Mouse (Mus musculus): ENCODE data around the gene Slit3. TPM values are rescaled to one million over a fixed set of nuclear protein-coding genes. Genes with fewer than 3 reads are reported as not detected.

Gene Slit3
- polyA plus RNA-seq, 1 experiment from 2014 or later = 22.2 TPM

DNA sequence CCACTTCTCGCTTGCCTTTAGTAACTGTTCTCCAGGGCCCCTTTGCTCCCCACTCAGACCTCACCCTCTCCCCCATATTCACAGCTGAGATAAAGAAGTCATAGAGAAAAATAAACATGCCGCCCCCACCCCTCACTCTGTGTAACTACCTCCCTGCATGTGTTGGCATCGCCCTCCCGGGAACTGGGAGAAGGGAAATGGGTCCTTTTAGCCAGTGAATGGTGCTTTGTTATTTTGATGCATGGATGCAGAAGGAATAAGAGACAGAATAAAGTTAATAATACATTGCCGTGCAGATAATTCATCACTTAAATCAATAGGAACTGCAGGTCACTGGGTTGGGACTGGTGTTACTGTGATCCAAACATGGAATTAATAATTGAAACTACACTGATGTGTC lies 298.0 kb downstream of the Slit3 start:
- Histone ChIP-seq H3K4me3 (no peak overlapping the region), H3K27ac (peak overlapping the region; percentile 70), H3K36me3 (no peaks in the 10 kb centered on the region), H3K27me3 (ENCODE audit: insufficient read depth, poor library complexity, severe bottlenecking) (no peaks in the 10 kb centered on the region), H3K9me3 (no peaks in the 10 kb centered on the region), H3K4me1 (peaks cover 70% of the 10 kb centered on the region)
- DNase-seq (ENCODE audit: low spot score) = no peak
- 80% methylated on average over 5 of the region's 5 CpGs for WGBS

DNA sequence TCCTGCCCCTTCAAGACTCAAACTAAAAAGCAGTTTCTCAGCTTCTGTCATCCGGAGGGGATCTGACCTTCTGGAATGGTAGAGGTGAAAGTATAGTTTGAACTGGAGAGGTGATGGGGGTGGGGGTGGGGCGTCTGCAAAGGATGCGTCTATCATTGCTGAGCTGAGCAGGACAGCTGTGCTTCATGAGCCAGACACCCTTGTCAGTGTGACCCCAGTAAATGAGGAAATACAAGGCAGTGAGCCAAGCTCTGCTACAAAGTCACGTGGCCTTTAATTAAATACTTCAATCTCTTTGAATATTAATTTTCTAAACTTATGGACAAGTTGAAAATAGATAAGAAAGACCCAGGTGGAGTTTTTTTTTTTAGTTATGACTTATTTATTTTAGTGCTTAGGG lies 300.7 kb downstream of the Slit3 start:
- H3K27me3 ChIP-seq (ENCODE audit: insufficient read depth, poor library complexity, severe bottlenecking) = no peaks in the 10 kb centered on the region
- DNase-seq (ENCODE audit: low spot score) = no peak
- no peaks in the 10 kb centered on the region for H3K36me3 ChIP-seq
- H3K4me1 ChIP-seq = peaks cover 54% of the 10 kb centered on the region
- 43% methylated on average over 4 of the region's 4 CpGs for WGBS
- H3K9me3 ChIP-seq = no peaks in the 10 kb centered on the region
- no peak overlapping the region for H3K27ac ChIP-seq
- H3K4me3 ChIP-seq = no peak overlapping the region

DNA sequence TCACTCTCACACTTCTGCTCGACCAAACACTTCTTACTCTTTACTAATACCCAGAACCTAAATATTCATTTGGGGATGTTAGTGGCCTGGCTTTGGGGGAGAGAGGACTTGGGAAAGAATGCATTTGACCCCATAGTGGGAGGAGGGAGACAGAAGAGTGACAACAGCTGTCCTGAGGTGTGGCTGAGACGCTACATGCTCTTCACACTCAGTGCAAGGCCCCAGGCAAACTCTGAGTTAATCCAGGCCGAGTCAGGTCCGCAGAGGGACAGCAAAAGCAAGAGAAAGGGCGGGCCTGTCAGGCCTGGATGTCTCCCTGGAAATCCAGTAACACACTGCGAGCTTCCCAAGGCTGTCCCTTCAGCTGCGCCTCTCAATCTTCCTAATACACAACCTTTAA lies 307.0 kb downstream of the Slit3 start:
- H3K36me3 ChIP-seq = no peaks in the 10 kb centered on the region
- H3K4me3 ChIP-seq = no peak overlapping the region
- peak; percentile 87 for DNase-seq (ENCODE audit: low spot score)
- peak overlapping the region; percentile 80 for H3K27ac ChIP-seq
- 29% methylated on average over 7 of the region's 7 CpGs for WGBS
- no peaks in the 10 kb centered on the region for H3K27me3 ChIP-seq (ENCODE audit: insufficient read depth, poor library complexity, severe bottlenecking)
- H3K4me1 ChIP-seq = peaks cover 26% of the 10 kb centered on the region
- H3K9me3 ChIP-seq = no peaks in the 10 kb centered on the region

DNA sequence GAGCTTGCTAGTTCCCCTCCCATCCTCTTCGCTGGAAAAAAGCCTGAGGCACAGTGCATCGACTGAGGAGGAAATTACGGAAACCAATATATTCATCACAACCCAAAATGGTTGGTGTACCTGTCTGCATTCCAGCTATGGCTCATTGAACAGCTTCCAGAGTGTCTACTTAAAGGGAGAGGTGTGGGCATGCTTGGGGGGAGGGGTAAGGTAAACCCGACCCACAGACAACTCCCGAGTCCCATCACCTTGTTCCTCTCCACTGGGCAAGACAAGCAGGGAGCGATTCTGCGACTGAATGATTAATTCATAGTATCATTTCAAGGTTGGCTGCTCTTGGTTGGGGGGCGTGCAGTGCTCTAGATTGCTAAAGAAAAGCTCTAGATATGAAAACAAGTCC lies 310.1 kb downstream of the Slit3 start:
- no peak for DNase-seq (ENCODE audit: low spot score)
- WGBS = 83% methylated on average over 8 of the region's 8 CpGs

DNA sequence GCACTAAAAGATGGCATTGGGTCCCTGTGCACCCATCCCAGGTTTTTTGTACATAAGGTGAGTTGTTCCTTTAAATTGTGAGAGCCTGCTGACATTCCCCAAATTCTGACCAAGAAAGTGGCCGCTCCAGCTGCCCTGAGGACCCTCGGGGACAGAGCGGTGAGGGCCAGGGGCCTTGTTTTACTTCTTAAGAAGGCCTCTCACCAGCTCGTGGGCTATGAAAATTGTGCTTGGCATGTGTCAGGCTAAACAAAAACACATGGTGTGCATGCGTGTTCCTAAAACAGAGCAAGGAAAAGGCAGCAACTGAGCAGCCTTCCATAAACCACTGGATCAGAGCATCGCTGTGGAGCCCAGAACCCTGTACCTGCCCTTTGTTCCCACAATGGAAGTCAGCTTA lies 316.5 kb downstream of the Slit3 start:
- no peak overlapping the region for H3K27ac ChIP-seq
- peaks cover 17% of the 10 kb centered on the region for H3K4me1 ChIP-seq
- H3K36me3 ChIP-seq = no peaks in the 10 kb centered on the region
- no peak overlapping the region for H3K4me3 ChIP-seq
- WGBS = 82% methylated on average over 6 of the region's 6 CpGs
- no peaks in the 10 kb centered on the region for H3K27me3 ChIP-seq (ENCODE audit: insufficient read depth, poor library complexity, severe bottlenecking)
- H3K9me3 ChIP-seq = no peaks in the 10 kb centered on the region
- no peak for DNase-seq (ENCODE audit: low spot score)

More for the DNA sequence above, 310.1 kb downstream of the Slit3 start:
- Histone ChIP-seq H3K27me3 (ENCODE audit: insufficient read depth, poor library complexity, severe bottlenecking) (no peaks in the 10 kb centered on the region), H3K27ac (peak overlapping the region; percentile 62; the same call in 1 of the 2 replicates), H3K4me3 (no peak overlapping the region), H3K4me1 (peaks cover 38% of the 10 kb centered on the region), H3K36me3 (no peaks in the 10 kb centered on the region), H3K9me3 (no peaks in the 10 kb centered on the region)

DNA sequence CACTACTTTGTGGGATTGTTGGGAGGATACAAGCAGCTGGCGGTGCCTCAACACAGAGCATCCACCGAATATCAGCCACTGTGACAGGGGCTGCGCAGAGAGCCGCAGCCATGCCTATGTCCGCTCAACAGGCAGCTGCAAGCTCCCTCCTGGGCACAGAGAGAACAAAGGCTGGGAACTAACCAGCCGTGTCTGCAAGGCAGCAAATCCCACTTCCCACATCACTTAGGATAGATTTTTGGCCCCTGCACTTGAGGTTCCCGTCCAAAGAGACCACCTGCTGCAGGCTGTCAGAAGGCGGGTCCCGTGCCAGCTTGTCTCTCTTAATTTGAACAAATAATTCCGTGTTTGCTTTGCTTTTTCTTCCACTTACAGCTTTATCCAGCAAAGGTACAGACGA lies 319.2 kb downstream of the Slit3 start:
- Histone ChIP-seq H3K4me3 (no peak overlapping the region), H3K9me3 (no peaks in the 10 kb centered on the region), H3K36me3 (no peaks in the 10 kb centered on the region), H3K4me1 (peaks cover 14% of the 10 kb centered on the region), H3K27ac (no peak overlapping the region), H3K27me3 (ENCODE audit: insufficient read depth, poor library complexity, severe bottlenecking) (no peaks in the 10 kb centered on the region)
- 76% methylated on average over 11 of the region's 11 CpGs for WGBS
- no peak for DNase-seq (ENCODE audit: low spot score)

DNA sequence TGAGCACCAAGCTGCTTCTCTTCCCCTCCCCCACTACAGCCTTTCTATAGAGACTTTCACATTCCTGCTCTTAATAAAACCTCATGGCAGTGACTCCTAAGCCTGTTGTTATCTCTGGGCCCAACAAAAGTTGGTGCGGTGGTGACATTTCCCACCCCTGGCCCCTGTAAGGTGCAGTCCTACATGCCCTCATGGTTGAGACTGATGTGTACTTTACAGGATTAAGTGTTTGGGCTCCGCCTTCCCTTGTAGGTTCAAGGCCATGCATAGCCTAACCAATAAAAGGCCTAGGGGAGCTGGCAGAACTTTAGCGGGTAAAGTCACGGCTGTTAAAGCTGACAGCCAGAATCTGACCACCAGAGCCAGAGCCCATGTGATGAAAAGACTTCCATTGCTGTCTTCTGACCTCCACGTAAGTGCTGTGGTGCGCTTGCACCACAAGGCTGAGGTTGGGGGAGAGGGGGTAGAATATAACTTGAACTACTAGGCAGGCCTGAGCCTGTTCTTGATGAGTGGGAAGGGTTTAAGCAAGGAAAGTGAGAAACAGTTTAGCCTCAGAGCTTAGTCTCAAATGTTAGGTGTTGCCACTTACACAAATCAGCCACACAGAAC lies 323.6 kb downstream of the Slit3 start:
- no peak for DNase-seq (ENCODE audit: low spot score)
- peaks cover 17% of the 10 kb centered on the region for H3K4me1 ChIP-seq
- WGBS = 59% methylated on average over 6 of the region's 6 CpGs
- no peaks in the 10 kb centered on the region for H3K9me3 ChIP-seq
- no peaks in the 10 kb centered on the region for H3K27me3 ChIP-seq (ENCODE audit: insufficient read depth, poor library complexity, severe bottlenecking)
- H3K27ac ChIP-seq = peak overlapping the region; percentile 52; the same call in 1 of the 2 replicates
- H3K4me3 ChIP-seq = no peak overlapping the region
- H3K36me3 ChIP-seq = no peaks in the 10 kb centered on the region

DNA sequence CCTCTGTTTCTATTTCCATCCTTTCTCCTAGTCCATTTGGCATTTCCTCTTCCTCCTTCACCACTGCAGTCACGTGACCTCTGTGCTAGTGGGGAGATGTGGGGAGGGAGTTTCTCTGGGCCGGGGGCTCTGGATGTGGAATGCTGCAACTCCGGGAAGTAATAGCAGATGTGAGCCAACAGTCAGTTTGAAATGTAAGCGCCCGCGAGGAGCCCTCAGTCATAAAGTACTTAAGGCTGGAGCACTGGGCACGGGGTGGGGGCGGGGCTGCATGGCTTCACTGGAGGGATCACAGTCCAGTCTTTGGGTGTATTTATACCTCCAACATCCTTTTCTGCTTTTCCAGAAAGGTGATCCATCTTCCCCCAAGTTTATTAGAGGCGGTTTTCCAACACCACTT lies 326.9 kb downstream of the Slit3 start:
- DNase-seq (ENCODE audit: low spot score) = no peak
- Histone ChIP-seq H3K9me3 (no peaks in the 10 kb centered on the region), H3K27ac (no peak overlapping the region; the same call in 1 of the 2 replicates), H3K27me3 (ENCODE audit: insufficient read depth, poor library complexity, severe bottlenecking) (no peaks in the 10 kb centered on the region), H3K4me1 (peaks cover 37% of the 10 kb centered on the region), H3K36me3 (no peaks in the 10 kb centered on the region), H3K4me3 (no peak overlapping the region)
- 65% methylated on average over 9 of the region's 9 CpGs for WGBS

DNA sequence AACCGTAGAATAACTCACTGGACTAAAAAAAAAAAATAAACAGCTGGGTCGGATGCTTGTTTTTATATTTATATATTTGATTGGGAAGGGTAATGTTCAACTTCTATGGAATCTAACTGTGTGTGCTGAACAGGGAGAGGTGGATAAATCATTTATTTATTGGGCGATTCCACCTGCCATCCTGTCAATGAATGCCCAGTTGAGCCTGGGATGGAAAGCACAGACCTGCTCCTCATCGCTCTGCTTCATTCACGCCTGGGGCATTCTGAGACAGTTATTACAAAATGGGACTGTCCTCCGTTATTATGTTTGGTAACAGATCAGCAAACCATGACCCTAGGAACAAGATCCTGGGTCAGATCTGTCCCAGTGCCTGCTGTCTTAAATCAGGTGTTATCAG lies 328.2 kb downstream of the Slit3 start:
- 83% methylated on average over 6 of the region's 6 CpGs for WGBS
- Histone ChIP-seq H3K36me3 (no peaks in the 10 kb centered on the region), H3K27me3 (ENCODE audit: insufficient read depth, poor library complexity, severe bottlenecking) (no peaks in the 10 kb centered on the region; the same call in 1 of the 2 replicates), H3K27ac (no peak overlapping the region), H3K4me1 (peaks cover 43% of the 10 kb centered on the region), H3K9me3 (no peaks in the 10 kb centered on the region), H3K4me3 (no peak overlapping the region)
- DNase-seq (ENCODE audit: low spot score) = no peak

DNA sequence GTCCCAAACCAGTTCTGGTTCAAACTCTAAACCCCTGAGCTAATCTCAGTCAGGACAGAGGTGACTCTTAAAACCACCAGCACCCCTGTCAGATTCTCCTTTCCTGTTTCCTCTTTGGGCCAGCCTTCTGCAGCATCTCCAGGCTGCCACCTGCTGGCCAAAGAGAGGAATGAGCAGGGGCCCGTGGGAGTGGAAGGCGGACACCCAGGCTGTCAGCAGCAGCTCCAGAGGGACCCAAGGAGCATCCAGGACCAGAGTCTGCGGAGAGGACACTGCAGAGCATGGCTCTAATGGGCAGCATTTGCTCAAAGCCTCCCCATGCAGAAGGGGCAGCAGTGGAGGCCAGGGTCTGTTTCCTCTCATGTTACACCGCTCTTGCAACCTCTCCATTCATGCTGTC lies 330.6 kb downstream of the Slit3 start:
- DNase-seq (ENCODE audit: low spot score) = no peak
- Histone ChIP-seq H3K27ac (no peak overlapping the region), H3K36me3 (no peaks in the 10 kb centered on the region), H3K4me3 (no peak overlapping the region), H3K9me3 (no peaks in the 10 kb centered on the region), H3K27me3 (ENCODE audit: insufficient read depth, poor library complexity, severe bottlenecking) (no peaks in the 10 kb centered on the region; the same call in 1 of the 2 replicates), H3K4me1 (peaks cover 37% of the 10 kb centered on the region)
- WGBS = 28% methylated on average over 4 of the region's 4 CpGs

DNA sequence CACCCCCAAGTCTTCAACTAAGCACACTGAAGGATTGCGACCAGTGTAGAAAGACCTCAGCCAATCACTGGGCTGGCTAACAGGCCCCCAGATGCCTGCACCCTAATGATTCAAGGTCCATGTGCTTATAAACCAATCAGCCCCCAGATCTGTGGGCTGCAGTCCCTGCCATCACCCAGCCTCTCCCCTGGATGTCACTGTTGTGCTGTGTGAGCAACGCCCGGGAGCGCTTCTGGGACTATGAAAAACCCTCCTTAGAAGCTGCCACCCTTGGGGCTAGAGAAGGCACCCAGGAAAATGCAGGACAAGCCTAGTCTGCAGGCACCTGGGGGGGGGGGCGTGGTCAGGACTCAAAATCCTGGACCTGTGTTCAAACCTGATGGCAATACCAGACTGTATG lies 331.4 kb downstream of the Slit3 start:
- H3K9me3 ChIP-seq = no peaks in the 10 kb centered on the region
- no peaks in the 10 kb centered on the region for H3K36me3 ChIP-seq
- no peak overlapping the region for H3K4me3 ChIP-seq
- H3K4me1 ChIP-seq = peaks cover 37% of the 10 kb centered on the region
- 33% methylated on average over 5 of the region's 5 CpGs for WGBS
- DNase-seq (ENCODE audit: low spot score) = no peak
- 0 out of 2 replicates have a peak overlapping the region, but pooled peaks have one; percentile 19 for H3K27ac ChIP-seq
- H3K27me3 ChIP-seq (ENCODE audit: insufficient read depth, poor library complexity, severe bottlenecking) = no peaks in the 10 kb centered on the region; the same call in 1 of the 2 replicates

DNA sequence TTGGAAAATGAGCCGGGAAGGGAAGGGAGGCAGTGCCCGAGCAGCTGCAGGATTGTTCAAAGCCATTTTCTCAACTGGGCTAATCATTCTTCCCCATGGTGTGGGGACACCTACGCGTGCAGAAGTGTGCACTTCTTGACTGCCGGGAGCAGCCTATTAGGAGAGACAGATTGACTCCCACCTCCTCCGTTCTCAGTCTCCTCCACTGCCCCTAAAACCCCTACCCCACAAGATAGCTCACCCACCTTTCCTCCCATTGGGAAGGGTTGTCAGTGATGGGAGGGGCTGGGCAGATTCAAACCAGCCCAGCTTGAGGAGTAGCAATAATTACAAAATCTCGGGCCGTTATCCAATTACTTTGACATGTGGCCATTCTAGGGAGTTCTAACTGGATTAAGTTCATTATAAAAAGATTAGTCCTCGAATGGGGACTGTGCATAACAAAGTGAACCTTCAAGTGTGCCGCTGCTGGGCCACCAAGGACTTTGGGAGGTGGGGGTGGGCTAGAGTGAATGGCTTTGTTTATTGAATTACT lies 333.2 kb downstream of the Slit3 start:
- no peak overlapping the region for H3K27ac ChIP-seq
- peaks cover 31% of the 10 kb centered on the region for H3K4me1 ChIP-seq
- WGBS = 38% methylated on average over 10 of the region's 10 CpGs
- no peak for DNase-seq (ENCODE audit: low spot score)
- peaks cover 8% of the 10 kb centered on the region for H3K27me3 ChIP-seq (ENCODE audit: insufficient read depth, poor library complexity, severe bottlenecking)
- no peaks in the 10 kb centered on the region for H3K36me3 ChIP-seq
- H3K4me3 ChIP-seq = no peak overlapping the region
- no peaks in the 10 kb centered on the region for H3K9me3 ChIP-seq

DNA sequence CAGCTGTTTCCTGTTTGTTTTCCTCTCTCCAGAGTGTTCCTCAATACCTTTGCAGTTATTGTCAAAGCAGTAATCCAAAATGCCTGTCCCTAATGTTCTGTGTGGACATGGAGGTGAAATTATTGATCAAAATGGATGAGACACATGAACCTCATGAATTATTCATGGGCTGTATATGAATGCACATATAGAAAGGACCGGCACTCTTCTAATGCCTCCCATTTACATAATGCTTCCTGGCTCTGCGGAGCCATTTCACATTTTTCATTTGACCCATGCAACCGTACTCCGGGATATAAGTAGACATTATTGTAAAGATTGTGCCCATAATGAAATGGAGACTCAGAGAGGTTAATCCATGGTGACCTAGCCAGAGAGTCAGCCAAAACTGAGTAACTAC lies 333.8 kb downstream of the Slit3 start:
- H3K27me3 ChIP-seq (ENCODE audit: insufficient read depth, poor library complexity, severe bottlenecking) = peaks cover 8% of the 10 kb centered on the region
- H3K27ac ChIP-seq = no peak overlapping the region
- peaks cover 31% of the 10 kb centered on the region for H3K4me1 ChIP-seq
- H3K9me3 ChIP-seq = no peaks in the 10 kb centered on the region
- 87% methylated on average over 4 of the region's 4 CpGs for WGBS
- no peaks in the 10 kb centered on the region for H3K36me3 ChIP-seq
- no peak overlapping the region for H3K4me3 ChIP-seq
- no peak for DNase-seq (ENCODE audit: low spot score)

DNA sequence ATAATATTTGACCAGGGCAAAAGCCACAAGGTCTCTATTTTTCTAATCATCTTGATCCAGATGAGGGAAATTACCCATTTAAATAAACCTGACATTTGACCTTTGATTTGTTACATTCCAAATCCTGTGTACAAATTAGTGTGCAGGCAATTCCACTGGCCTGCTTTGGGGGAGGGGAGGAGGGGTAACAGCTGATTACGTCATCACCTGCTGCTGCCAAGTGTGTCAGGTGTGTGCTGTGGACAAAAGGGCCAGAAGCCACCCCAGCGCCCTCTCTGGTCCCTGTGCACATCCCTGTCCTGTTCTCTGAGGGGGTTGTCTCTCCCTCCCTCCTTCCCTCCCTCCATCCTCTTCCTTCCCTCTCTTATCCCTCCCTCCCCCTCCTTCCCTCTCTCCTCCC lies 337.0 kb downstream of the Slit3 start:
- Histone ChIP-seq H3K27ac (no peak overlapping the region), H3K27me3 (ENCODE audit: insufficient read depth, poor library complexity, severe bottlenecking) (peaks cover 8% of the 10 kb centered on the region), H3K4me3 (no peak overlapping the region), H3K4me1 (peaks cover 10% of the 10 kb centered on the region), H3K36me3 (no peaks in the 10 kb centered on the region), H3K9me3 (no peaks in the 10 kb centered on the region)
- 63% methylated on average over 2 of the region's 2 CpGs for WGBS
- no peak for DNase-seq (ENCODE audit: low spot score)
